Mouse (Mus musculus): ENCODE measurements around the gene Gna15. TPM values are rescaled to one million over a fixed set of nuclear protein-coding genes. Genes with fewer than 3 reads are reported as not detected.

Gna15 gene
- total RNA-seq (2022): 1 to 10 TPM; 3.4 to 6.1 (median 5.3) TPM

GRCm38 (mm10) chr10:81524051-81524605 lies at the start of gene Gna15:
TSS of gene Gna15 (minus strand) at chr10:81524225.
- no peak for DNase-seq (ENCODE audit: low spot score in 2 of 2)

GRCm38 (mm10) chr10:81572975-81573374 lies 49.0 kb upstream of the Gna15 start:
- no peak for DNase-seq (ENCODE audit: low spot score in 2 of 2)

- no peak for DNase-seq (ENCODE audit: low spot score in 2 of 2)
These were observed 48.2 kb upstream of the Gna15 start for GRCm38 (mm10) chr10:81572133-81572671.

GRCm38 (mm10) chr10:81571501-81571876 lies 47.5 kb upstream of the Gna15 start:
- peak; percentile 97 to 99 for DNase-seq (ENCODE audit: low spot score in 2 of 2)

- peak; percentile 81 to 96 for DNase-seq (ENCODE audit: low spot score in 2 of 2)
These were observed 46.9 kb upstream of the Gna15 start for GRCm38 (mm10) chr10:81570831-81571500.

GRCm38 (mm10) chr10:81570238-81570800 lies 46.3 kb upstream of the Gna15 start:
- no peak for DNase-seq (ENCODE audit: low spot score in 2 of 2)

GRCm38 (mm10) chr10:81569507-81570237 lies 45.6 kb upstream of the Gna15 start:
- DNase-seq (ENCODE audit: low spot score in 2 of 2): no peak

GRCm38 (mm10) chr10:81568381-81569191 lies 44.6 kb upstream of the Gna15 start:
- DNase-seq (ENCODE audit: low spot score in 2 of 2): no peak

- DNase-seq (ENCODE audit: low spot score in 2 of 2): no peak
These were observed 41.5 kb upstream of the Gna15 start for GRCm38 (mm10) chr10:81565257-81566228.

GRCm38 (mm10) chr10:81564734-81565133 lies 40.7 kb upstream of the Gna15 start:
- no peak for DNase-seq (ENCODE audit: low spot score in 2 of 2)

- DNase-seq (ENCODE audit: low spot score in 2 of 2): no peak
These were observed 40.2 kb upstream of the Gna15 start for GRCm38 (mm10) chr10:81564216-81564615.

- DNase-seq (ENCODE audit: low spot score in 2 of 2): no peak
These were observed 39.5 kb upstream of the Gna15 start for GRCm38 (mm10) chr10:81563481-81563880.

GRCm38 (mm10) chr10:81562411-81562810 lies 38.4 kb upstream of the Gna15 start:
- DNase-seq (ENCODE audit: low spot score in 2 of 2): no peak

GRCm38 (mm10) chr10:81560719-81561459 lies 36.9 kb upstream of the Gna15 start:
- no peak for DNase-seq (ENCODE audit: low spot score in 2 of 2)

- DNase-seq (ENCODE audit: low spot score in 2 of 2): peak in 1 of 2 experiments; percentile 61
These were observed 35.9 kb upstream of the Gna15 start for GRCm38 (mm10) chr10:81559627-81560539.

GRCm38 (mm10) chr10:81559163-81559626 lies 35.2 kb upstream of the Gna15 start, which contains the start of gene Aes:
TSS of gene Aes (plus strand) at chr10:81559488.
- peak; percentile 59 to 69 for DNase-seq (ENCODE audit: low spot score in 2 of 2)

- DNase-seq (ENCODE audit: low spot score in 2 of 2): no peak
These were observed 33.5 kb upstream of the Gna15 start for GRCm38 (mm10) chr10:81557491-81557890.

GRCm38 (mm10) chr10:81556282-81556681 lies 32.3 kb upstream of the Gna15 start:
- DNase-seq (ENCODE audit: low spot score in 2 of 2): no peak

Data from left cerebral cortex, adult 8-10 months (tissue).